Mouse (Mus musculus) embryonic fibroblast, embryonic 13.5 days (primary cell): ENCODE measurements around the gene Ccna2. TPM values are rescaled to one million over a fixed set of nuclear protein-coding genes. Genes with fewer than 3 reads are reported as not detected.

ENCODE experiments used
- H3K27ac ChIP-seq: 2 replicates; pipeline ENCODE4 v1.5.1; 2012; ENCODE audit warnings: low read length, control low read depth, inconsistent platforms; ENCODE audit not compliant: insufficient read depth
- H3K4me1 ChIP-seq: 2 replicates; pipeline ENCODE4 v1.6.1; 2011; ENCODE audit warnings: low read length; ENCODE audit not compliant: control insufficient read depth, insufficient read depth
- H3K4me3 ChIP-seq: 2 replicates; pipeline ENCODE4 v1.5.1; 2011; ENCODE audit warnings: mild to moderate bottlenecking, control low read depth, low read length; ENCODE audit not compliant: insufficient read depth
- CTCF ChIP-seq: IDR thresholded peaks from 2 replicates; pipeline ENCODE4 v1.5.1; 2011; ENCODE audit warnings: mild to moderate bottlenecking, control low read depth, low read length, moderate library complexity, borderline replicate concordance; ENCODE audit not compliant: insufficient read depth
- POLR2A ChIP-seq: IDR thresholded peaks from 2 replicates; pipeline ENCODE4 v1.6.1; 2011; ENCODE audit warnings: low read depth, mild to moderate bottlenecking, control low read depth, low read length, moderate library complexity
- polyA plus RNA-seq: library from polyadenylated mRNA; stranded (reverse); fragments of >200 nt; gene quantifications from 2 replicates; pipeline ENCODE4 v1.2.4, GENCODE M21; 2011; ENCODE audit warnings: low read depth; ENCODE audit not compliant: missing spikeins, insufficient read length

Gene Ccna2
- polyA plus RNA-seq, 1 experiment = 117 TPM

- Histone ChIP-seq H3K4me1 (peaks cover 5% of the 10 kb centered on the region; the same call in 1 of the 2 replicates), H3K4me3 (peak overlapping the region; percentile 100), H3K27ac (no peak overlapping the region)
- no peak for TF ChIP-seq CTCF
- TF ChIP-seq POLR2A = no peak
These were observed 2.1 kb downstream of the Ccna2 start for GRCm38 (mm10) chr3:36569836-36570235.

GRCm38 (mm10) chr3:36563666-36564065, 8.3 kb downstream of the Ccna2 start:
- TF ChIP-seq POLR2A (no peak), CTCF (no peak)
- Histone ChIP-seq H3K27ac (no peak overlapping the region), H3K4me1 (no peaks in the 10 kb centered on the region), H3K4me3 (no peak overlapping the region)

GRCm38 (mm10) chr3:36559606-36560005, 12.3 kb downstream of the Ccna2 start:
- no peak overlapping the region for H3K4me3 ChIP-seq
- no peak overlapping the region for H3K27ac ChIP-seq
- TF ChIP-seq CTCF (no peak), POLR2A (no peak)
- H3K4me1 ChIP-seq = no peaks in the 10 kb centered on the region

GRCm38 (mm10) chr3:36557601-36558000, 14.3 kb downstream of the Ccna2 start:
- TF ChIP-seq POLR2A = no peak
- no peak for TF ChIP-seq CTCF
- Histone ChIP-seq H3K4me3 (no peak overlapping the region), H3K4me1 (no peaks in the 10 kb centered on the region), H3K27ac (no peak overlapping the region)

- peak within 1 kb of the TSS; percentile 62 for H3K27ac ChIP-seq
- TF ChIP-seq POLR2A (peak; percentile 84), CTCF (no peak)
These were observed 19.4 kb downstream of the Ccna2 start, which contains the start of gene Exosc9 for GRCm38 (mm10) chr3:36552406-36553047. TSS of gene Exosc9 (plus strand) at chr3:36552606.

GRCm38 (mm10) chr3:36551851-36552384, 20.0 kb downstream of the Ccna2 start:
- H3K27ac ChIP-seq = peak overlapping the region; percentile 62
- no peaks in the 10 kb centered on the region for H3K4me1 ChIP-seq
- TF ChIP-seq CTCF (no peak), POLR2A (no peak)
- H3K4me3 ChIP-seq = peak overlapping the region; percentile 98

More at GRCm38 (mm10) chr3:36552406-36553047, 19.4 kb downstream of the Ccna2 start, which contains the start of gene Exosc9:
- Histone ChIP-seq H3K4me1 (no peaks in the 10 kb centered on the region), H3K4me3 (peak within 1 kb of the TSS; percentile 98)

- Histone ChIP-seq H3K4me1 (no peaks in the 10 kb centered on the region), H3K4me3 (no peak overlapping the region), H3K27ac (no peak overlapping the region)
- TF ChIP-seq POLR2A (no peak), CTCF (no peak)
These were observed 20.6 kb downstream of the Ccna2 start for GRCm38 (mm10) chr3:36551343-36551742.

GRCm38 (mm10) chr3:36544961-36545360, 27.0 kb downstream of the Ccna2 start:
- H3K4me3 ChIP-seq = no peak overlapping the region
- peaks cover under 1% of the 10 kb centered on the region for H3K4me1 ChIP-seq
- TF ChIP-seq CTCF (no peak), POLR2A (no peak)
- H3K27ac ChIP-seq = no peak overlapping the region

GRCm38 (mm10) chr3:36541399-36541798, 30.6 kb downstream of the Ccna2 start:
- TF ChIP-seq CTCF = no peak
- no peak for TF ChIP-seq POLR2A
- H3K27ac ChIP-seq = peak overlapping the region; percentile 81; the same call in 1 of the 2 replicates

GRCm38 (mm10) chr3:36540756-36541155, 31.2 kb downstream of the Ccna2 start:
- no peak for TF ChIP-seq POLR2A
- H3K4me1 ChIP-seq = peaks cover 4% of the 10 kb centered on the region

More at GRCm38 (mm10) chr3:36541399-36541798, 30.6 kb downstream of the Ccna2 start:
- Histone ChIP-seq H3K4me3 (no peak overlapping the region), H3K4me1 (peaks cover 4% of the 10 kb centered on the region)

More at GRCm38 (mm10) chr3:36540756-36541155, 31.2 kb downstream of the Ccna2 start:
- Histone ChIP-seq H3K27ac (peak overlapping the region; percentile 81), H3K4me3 (no peak overlapping the region)
